Mouse (Mus musculus) right cerebral cortex, adult 2 months (tissue): ENCODE results near the gene Ppara.

Experiments
- DNase-seq, 2 experiments: peaks; one replicate each; pipeline ENCODE4 v3.0.0; 2021 to 2022; ENCODE audit warnings: low spot score in 2 of 2

The Ppara gene

GRCm38 (mm10) chr15:85734571-85735033, at the start of gene Ppara:
Ppara (plus strand) TSS chr15:85734983.
- DNase-seq: no peak

GRCm38 (mm10) chr15:85686641-85687395, 48.0 kb upstream of the Ppara start:
- DNase-seq: peak in 1 of 2 experiments; percentile 80

- no peak for DNase-seq
Observed at GRCm38 (mm10) chr15:85687630-85688410, 47.0 kb upstream of the Ppara start.

DNA sequence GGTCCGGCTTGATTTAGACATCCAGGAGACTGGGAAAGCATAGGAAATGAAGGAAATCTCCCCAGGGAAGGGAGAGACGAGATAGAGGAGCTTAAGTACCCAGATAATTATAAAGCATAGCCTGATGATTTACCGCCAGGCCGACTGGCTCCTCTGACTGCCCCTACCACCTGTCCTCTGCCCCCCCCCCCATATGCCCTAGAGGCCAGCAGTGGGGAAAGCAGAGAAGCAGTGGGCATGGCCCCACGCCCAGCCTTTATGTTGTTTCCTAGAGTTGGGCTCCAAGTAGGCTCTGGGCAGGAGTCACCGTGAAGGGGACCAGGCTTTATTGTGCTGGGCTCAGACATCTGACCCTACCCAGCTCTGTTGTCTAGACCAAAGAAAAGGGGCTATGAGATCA, 46.0 kb upstream of the Ppara start:
- DNase-seq: no peak

DNA sequence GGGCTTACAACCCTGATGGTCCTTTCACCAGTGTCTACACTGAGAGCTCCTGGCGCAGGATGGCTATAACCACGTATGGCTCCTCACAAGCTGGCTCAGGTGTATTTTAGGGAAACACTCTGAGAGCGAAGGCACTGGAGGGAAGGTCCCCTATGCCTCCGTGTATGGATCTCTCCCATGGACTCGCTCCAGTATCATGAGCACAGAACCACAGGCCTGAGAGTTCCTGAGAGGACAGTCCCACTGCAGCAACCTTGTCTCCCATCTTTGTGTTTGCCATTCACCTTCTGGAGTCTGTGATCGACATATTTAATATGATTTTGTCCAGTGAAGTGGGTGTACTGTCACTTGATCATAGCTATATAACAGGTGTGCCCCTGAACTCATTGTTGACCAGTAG, 45.3 kb upstream of the Ppara start:
- DNase-seq: no peak

GRCm38 (mm10) chr15:85690058-85690457, 44.7 kb upstream of the Ppara start:
- no peak for DNase-seq

DNA sequence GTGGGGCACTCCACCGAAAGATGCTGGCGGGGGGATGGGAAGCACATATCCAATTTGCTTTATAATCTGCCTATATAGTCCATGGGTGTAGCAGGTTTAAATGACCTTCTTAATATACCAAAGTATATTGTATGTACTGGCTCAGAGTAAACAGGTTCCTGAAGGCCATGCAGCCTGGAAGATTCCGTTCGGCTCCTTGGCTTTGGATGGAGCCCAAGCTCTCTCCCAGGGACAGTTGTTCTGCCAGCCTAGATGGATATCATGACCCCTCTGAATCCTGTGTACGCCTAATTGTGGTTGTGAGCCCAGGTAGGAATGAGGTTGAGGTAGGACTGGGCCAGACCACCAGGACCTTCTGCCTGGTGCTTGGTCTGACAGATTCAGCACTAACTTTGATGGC, 43.9 kb upstream of the Ppara start:
- no peak for DNase-seq

- DNase-seq: no peak
Observed at GRCm38 (mm10) chr15:85693115-85693514, 41.7 kb upstream of the Ppara start.

GRCm38 (mm10) chr15:85693819-85694218, 41.0 kb upstream of the Ppara start:
- no peak for DNase-seq

DNA sequence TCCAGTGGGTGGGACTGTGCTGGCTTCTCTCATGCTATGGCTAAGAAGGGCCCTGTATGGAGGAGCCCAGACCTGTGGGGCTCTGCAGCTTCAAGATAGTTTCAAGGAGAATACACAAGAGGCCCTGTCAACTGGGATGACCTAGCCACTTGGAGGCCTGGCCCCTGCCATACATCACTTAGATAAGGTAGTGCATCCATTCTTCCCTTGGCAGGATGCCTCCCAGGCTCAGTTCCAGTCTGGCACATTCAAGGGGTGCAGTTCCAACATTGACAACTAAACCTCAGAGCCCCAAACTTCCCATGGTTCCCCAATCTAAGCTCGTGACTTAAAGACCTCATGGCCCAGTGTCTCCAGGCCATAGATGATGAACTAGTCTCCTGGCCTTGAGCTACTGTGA, 40.4 kb upstream of the Ppara start:
- no peak for DNase-seq

DNA sequence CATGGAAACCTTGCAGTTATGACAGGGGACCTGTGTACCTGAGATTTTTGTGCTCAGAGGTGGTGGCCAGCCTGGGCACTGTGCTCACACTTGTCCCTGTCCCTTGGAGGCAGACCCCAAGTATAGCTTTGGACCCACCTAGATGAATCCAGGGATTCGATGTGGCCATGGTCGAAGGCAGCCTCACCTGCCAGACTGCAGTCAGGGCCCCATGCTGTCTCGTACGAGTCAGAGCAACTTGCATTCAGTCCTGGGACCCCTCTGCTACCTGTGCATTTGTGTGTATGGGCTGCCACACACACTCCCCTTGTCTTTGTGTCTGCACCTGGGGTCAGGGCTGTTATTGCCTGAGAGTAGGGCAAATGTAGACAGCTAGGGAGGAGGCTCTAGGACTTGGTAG, 39.5 kb upstream of the Ppara start:
- DNase-seq: no peak

DNA sequence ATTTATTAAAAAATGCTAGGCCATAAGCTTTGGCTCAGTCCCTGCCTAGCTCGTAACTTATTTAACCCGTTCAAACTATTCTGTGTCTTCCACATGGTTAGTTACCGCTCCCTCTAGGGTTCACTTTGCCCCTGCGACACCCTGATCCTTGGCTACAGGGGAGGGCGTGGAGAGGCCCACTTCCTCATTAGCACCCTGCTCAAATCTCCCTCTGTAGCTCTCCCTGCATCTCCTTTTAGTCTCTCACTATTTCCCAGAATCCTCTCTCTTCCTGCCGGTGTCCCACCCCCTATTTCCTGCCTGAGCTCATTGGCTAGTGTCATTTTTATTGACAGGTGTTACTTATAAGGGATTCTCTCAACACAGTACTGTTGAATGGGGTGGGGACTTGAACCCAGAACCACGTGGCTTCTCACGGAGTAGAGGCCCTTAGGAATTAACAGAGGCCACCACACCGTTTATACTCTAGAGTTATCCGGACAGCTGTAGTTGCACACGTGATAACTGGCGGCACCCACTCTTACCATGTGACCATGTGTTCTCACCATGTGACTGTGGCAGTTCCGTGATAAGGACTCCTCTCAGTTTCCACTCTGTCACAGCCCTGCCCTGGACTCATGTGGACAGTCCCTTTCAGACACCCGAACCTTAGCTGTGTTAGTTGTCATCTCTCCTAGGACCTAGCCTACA, 36.3 kb upstream of the Ppara start:
- no peak for DNase-seq

- no peak for DNase-seq
Observed at GRCm38 (mm10) chr15:85699452-85699851, 35.3 kb upstream of the Ppara start.

GRCm38 (mm10) chr15:85699862-85700501, 34.8 kb upstream of the Ppara start:
- DNase-seq: no peak

GRCm38 (mm10) chr15:85700716-85701115, 34.1 kb upstream of the Ppara start:
- DNase-seq: no peak

DNA sequence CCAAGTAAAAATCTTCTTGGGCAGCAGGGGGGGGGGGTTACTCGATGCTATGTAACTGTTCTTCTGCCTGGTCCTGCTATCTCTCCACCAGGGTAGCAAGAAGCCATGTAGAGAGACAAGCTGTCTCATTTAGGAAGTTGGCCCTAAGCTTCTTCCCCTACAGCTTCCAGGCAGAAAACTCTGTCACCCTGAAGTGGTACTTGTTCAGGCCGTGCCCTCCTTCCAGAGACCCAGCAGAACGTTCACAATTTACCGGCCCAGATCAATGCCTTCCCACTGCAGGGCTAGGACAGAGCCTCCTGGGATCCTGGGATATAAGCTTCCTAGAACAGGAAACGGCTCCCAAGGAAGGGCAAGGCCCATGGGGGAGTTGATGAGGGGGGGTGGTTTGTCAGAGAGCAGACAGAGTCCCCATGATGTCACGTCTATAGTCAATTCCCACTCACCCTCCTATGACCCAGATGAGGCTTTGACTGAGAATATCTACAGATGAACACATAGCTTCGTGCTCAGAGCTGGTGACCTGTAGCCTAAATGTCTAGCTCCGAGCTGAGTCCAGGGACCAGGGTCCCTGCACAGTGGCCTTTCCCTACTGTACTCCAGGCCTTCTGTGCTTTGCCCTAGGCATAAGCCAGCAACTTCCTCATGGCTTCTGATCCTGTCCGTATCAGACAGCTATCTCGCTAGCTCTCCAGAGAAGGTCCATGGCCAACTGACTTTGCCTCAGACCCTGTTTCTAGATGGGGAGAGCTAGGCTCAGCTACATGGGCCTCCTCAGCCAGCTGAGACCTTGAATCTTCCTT, 33.5 kb upstream of the Ppara start:
- DNase-seq: no peak

DNA sequence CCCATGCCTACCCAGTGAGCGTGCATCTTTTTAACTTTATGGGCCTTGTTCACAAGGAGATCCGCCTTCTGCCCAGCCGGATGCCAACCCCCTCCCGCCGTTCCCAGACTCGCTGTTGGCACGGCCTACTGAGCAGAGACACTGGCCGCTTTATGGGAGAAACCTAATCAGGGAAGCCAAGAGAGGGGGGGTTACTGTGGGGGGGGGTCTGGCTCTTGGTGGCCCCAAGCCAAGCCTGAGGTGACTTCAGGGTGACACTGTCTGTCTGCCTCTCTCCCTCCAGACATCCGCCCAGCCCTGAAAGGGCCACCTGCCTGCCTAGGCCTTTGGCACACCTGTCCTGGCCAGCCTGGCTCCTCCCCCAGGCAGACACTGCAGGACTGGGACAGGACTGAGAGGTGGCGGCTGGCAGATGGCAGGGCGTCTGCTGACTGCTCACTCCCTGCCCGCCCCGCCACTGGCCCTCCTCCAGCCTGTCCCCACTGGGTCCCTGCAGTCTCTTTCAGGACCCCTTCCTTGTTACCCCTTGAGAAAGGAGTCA, 32.3 kb upstream of the Ppara start:
- no peak for DNase-seq

- no peak for DNase-seq
Observed at GRCm38 (mm10) chr15:85703194-85703641, 31.6 kb upstream of the Ppara start.

DNA sequence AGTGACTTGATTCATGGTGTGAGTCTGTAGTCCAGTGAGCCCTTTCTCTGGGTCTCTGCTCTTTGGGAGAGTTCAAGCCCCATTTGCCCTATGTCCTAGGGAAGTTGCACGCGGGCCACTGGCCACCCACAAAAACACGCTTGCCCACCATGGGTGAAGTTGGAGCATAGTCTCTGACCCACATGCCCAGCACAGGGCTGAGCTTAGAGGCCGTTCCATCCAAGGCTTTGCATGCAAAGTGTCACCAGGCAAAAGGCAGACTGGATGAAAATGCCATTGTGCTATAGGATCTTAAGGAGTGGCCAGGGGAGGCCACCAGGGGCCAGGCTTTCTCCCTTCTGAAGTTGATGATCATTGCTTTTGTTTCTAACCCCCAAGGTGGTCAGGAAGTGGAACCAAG, 30.9 kb upstream of the Ppara start:
- DNase-seq: no peak

DNA sequence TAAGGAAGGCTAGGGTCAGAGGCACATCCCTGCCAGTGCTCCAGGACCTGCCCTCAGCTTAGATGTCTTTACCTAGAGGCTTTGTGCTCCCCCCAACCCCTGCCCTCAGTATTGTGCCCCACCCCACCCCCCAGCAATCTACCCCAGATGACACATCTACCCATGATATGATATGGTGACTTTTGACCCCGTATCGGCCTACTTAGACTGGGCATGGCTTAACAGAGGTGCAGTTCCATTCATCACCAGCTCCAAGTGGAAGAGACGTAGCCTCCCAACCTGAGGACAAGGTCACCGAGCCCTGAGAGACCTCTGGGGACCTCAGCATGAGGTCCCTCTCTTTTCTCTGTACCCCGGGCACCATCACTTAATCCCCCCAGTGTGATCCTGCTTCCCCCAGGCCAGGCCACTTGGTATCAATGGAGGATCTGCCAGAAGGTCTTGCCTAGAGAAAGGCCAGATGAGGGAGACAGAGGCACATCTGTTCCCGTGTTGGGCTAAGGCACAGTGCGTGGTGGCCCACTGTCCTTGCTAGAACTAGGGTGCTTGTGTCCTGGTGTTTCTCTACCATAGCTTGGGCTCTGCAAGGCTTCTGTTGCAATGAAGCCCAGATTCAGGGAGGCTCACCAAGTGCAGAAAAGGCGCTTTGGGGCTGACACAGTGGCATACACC, 30.3 kb upstream of the Ppara start:
- DNase-seq: no peak
